27 mouse cellular contexts compared by ENCODE assay signal in the genomic region with DNA sequence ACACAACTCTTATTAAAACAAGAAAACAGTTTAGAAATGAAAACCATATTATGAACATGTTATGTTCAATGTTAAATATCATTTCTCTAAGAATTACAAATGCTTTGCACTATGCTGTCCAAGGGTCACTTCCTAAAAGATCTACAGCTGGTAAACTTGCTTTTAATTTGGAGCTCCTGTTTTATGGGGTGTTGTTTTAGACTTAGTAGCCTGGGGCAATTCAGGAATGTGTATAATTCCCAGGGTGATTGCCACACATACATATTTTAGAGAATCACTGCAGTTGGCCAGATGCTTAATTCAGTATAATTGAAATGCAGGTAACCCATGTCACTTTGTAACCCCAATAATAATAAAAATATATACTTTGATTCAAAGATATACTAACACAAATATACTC. TPM values are rescaled to one million over a fixed set of nuclear protein-coding genes. Genes with fewer than 3 reads are reported as not detected.
"Had no signal": no experiment of that assay in that cellular context is flagged by ENCODE, and none has a peak within 500 bp of the region (broad histone marks: within the 10 kb centered on the region; RNA-seq: fewer than 3 reads in every experiment).

No protein-coding gene starts in this region.

- H3K4me2 ChIP-seq: limb, embryonic 12.5 days; limb, embryonic 15.5 days; liver, embryonic 11.5 days; lung, embryonic 14.5 days had no signal

- H3K9me3 ChIP-seq: limb, embryonic 12.5 days; limb, embryonic 15.5 days; midbrain, embryonic 10.5 days had no signal

- H3K36me3 ChIP-seq: limb, embryonic 12.5 days; limb, embryonic 15.5 days; midbrain, embryonic 10.5 days had no signal

- H3K4me3 ChIP-seq: layer of hippocampus, adult 2 months; limb, embryonic 12.5 days; limb, embryonic 15.5 days; midbrain, embryonic 10.5 days had no signal

- H3K4me1 ChIP-seq: limb, embryonic 15.5 days; midbrain, embryonic 10.5 days had no signal

- DNase-seq: kidney, adult 2 months; kidney, postnatal 25 days; layer of hippocampus, adult 9-11 months; liver, postnatal 0 days; lung, embryonic 14.5 days; right cerebral cortex, adult 18-20 months; right cerebral cortex, postnatal 14 days; right cerebral cortex, postnatal 4 days; thymus, adult 2 months; thymus, postnatal 14 days; thymus, postnatal 4 days had no signal

- ATAC-seq: intestine, postnatal 0 days; liver, postnatal 0 days; lung, postnatal 0 days had no signal

- H3K9ac ChIP-seq: limb, embryonic 12.5 days; limb, embryonic 15.5 days; liver, embryonic 14.5 days; liver, postnatal 0 days; lung, embryonic 14.5 days had no signal

- H3K27me3 ChIP-seq: limb, embryonic 12.5 days; limb, embryonic 15.5 days had no signal

- H3K27ac ChIP-seq: kidney, postnatal 0 days; layer of hippocampus, adult 2 months; limb, embryonic 12.5 days; limb, embryonic 15.5 days; liver, embryonic 14.5 days; macrophage; midbrain, embryonic 10.5 days; stomach, postnatal 0 days had no signal

RNA-seq across cellular contexts. Expression of a gene that starts 12.9 kb away (rescaled TPM):
- polyA plus RNA-seq: intestine, postnatal 0 days; kidney, adult 2 months; kidney, embryonic 14.5 days; kidney, postnatal 0 days; large intestine, adult 2 months; limb, embryonic 12.5 days; limb, embryonic 15.5 days; liver, embryonic 11.5 days; liver, embryonic 14.5 days; liver, postnatal 0 days; lung, embryonic 14.5 days; lung, postnatal 0 days; macrophage; midbrain, embryonic 10.5 days; midbrain, postnatal 0 days; neural tube, embryonic 14.5 days; stomach, embryonic 14.5 days; stomach, postnatal 0 days; thymus, adult 2 months had no signal
